Mouse (Mus musculus): ENCODE results near the gene Pacsin2. TPM values are rescaled to one million over a fixed set of nuclear protein-coding genes. Genes with fewer than 3 reads are reported as not detected.
"Not testable (repeated sequence)": the region's sequence is repeated elsewhere in the genome, so short reads cannot be mapped to it uniquely, and the experiment has no call there.

Gene Pacsin2
- total and polyA plus RNA-seq, 2 experiments: 29.1 to 34.0 TPM

- no peak for TF ChIP-seq POLR2A (IDR thresholded peaks at IDR 0.05; ENCODE audit: extremely low read depth, insufficient read depth, low read length)
- TF ChIP-seq CTCF (IDR thresholded peaks at IDR 0.05; ENCODE audit: low read depth, low read length): no peak
- no peaks in the 10 kb centered on the region for H3K27me3 ChIP-seq (ENCODE audit: control insufficient read depth, insufficient read depth, low read length)
- H3K27ac ChIP-seq (replicated peaks; ENCODE audit: insufficient read depth, low read depth, low read length): no peak overlapping the region
- H3K79me2 ChIP-seq (ENCODE audit: control insufficient read depth, insufficient read depth, low read length): peaks cover 44% of the 10 kb centered on the region; the same call in 1 of the 2 replicates
- H3K4me1 ChIP-seq (ENCODE audit: control insufficient read depth, insufficient read depth, low read length): peaks cover 4% of the 10 kb centered on the region
- DNase-seq (ENCODE audit: extremely low read depth, low read depth, low spot score): no peak
- no peak overlapping the region for H3K4me3 ChIP-seq (ENCODE audit: insufficient read depth, low read depth, low read length)
- no peak overlapping the region for H3K9ac ChIP-seq (ENCODE audit: low read depth, low read length)
- no peaks in the 10 kb centered on the region for H3K36me3 ChIP-seq (ENCODE audit: control insufficient read depth, insufficient read depth, low read length)
- 95% methylated on average over 5 of the region's 5 CpGs for WGBS
Measured at GRCm38 (mm10) chr15:83407502-83407901, 56.9 kb downstream of the Pacsin2 start.

GRCm38 (mm10) chr15:83405866-83406265 is 58.5 kb downstream of the Pacsin2 start:
- not testable (repeated sequence) for DNase-seq (ENCODE audit: extremely low read depth, low read depth, low spot score); H3K36me3 ChIP-seq (ENCODE audit: control insufficient read depth, insufficient read depth, low read length); H3K27me3 ChIP-seq (ENCODE audit: control insufficient read depth, insufficient read depth, low read length); H3K4me3 ChIP-seq (ENCODE audit: insufficient read depth, low read depth, low read length); H3K27ac ChIP-seq (replicated peaks; ENCODE audit: insufficient read depth, low read depth, low read length); H3K4me1 ChIP-seq (ENCODE audit: control insufficient read depth, insufficient read depth, low read length); H3K9ac ChIP-seq (ENCODE audit: low read depth, low read length)
- peaks cover 37% of the 10 kb centered on the region; the same call in 1 of the 2 replicates for H3K79me2 ChIP-seq (ENCODE audit: control insufficient read depth, insufficient read depth, low read length)
- WGBS: 94% methylated on average over 18 of the region's 40 CpGs

GRCm38 (mm10) chr15:83404008-83404407 is 60.4 kb downstream of the Pacsin2 start:
- no peak overlapping the region for H3K4me3 ChIP-seq (ENCODE audit: insufficient read depth, low read depth, low read length)
- no peak overlapping the region for H3K27ac ChIP-seq (replicated peaks; ENCODE audit: insufficient read depth, low read depth, low read length)
- DNase-seq (ENCODE audit: extremely low read depth, low read depth, low spot score): no peak
- no peaks in the 10 kb centered on the region for H3K27me3 ChIP-seq (ENCODE audit: control insufficient read depth, insufficient read depth, low read length)
- H3K4me1 ChIP-seq (ENCODE audit: control insufficient read depth, insufficient read depth, low read length): no peaks in the 10 kb centered on the region
- H3K9ac ChIP-seq (ENCODE audit: low read depth, low read length): no peak overlapping the region
- TF ChIP-seq CTCF (IDR thresholded peaks at IDR 0.05; ENCODE audit: low read depth, low read length): no peak
- WGBS: 83% methylated on average over 3 of the region's 3 CpGs
- H3K36me3 ChIP-seq (ENCODE audit: control insufficient read depth, insufficient read depth, low read length): no peaks in the 10 kb centered on the region; the same call in 1 of the 2 replicates
- H3K79me2 ChIP-seq (ENCODE audit: control insufficient read depth, insufficient read depth, low read length): peaks cover 27% of the 10 kb centered on the region; the same call in 1 of the 2 replicates

GRCm38 (mm10) chr15:83403016-83403415 is 61.4 kb downstream of the Pacsin2 start:
- TF ChIP-seq POLR2A (IDR thresholded peaks at IDR 0.05; ENCODE audit: extremely low read depth, insufficient read depth, low read length) (no peak), CTCF (IDR thresholded peaks at IDR 0.05; ENCODE audit: low read depth, low read length) (no peak)
- Histone ChIP-seq H3K79me2 (ENCODE audit: control insufficient read depth, insufficient read depth, low read length) (peaks cover 24% of the 10 kb centered on the region; the same call in 1 of the 2 replicates), H3K4me3 (ENCODE audit: insufficient read depth, low read depth, low read length) (no peak overlapping the region), H3K36me3 (ENCODE audit: control insufficient read depth, insufficient read depth, low read length) (no peaks in the 10 kb centered on the region; the same call in 1 of the 2 replicates), H3K27ac (replicated peaks; ENCODE audit: insufficient read depth, low read depth, low read length) (no peak overlapping the region), H3K9ac (ENCODE audit: low read depth, low read length) (no peak overlapping the region), H3K4me1 (ENCODE audit: control insufficient read depth, insufficient read depth, low read length) (no peaks in the 10 kb centered on the region), H3K27me3 (ENCODE audit: control insufficient read depth, insufficient read depth, low read length) (no peaks in the 10 kb centered on the region)
- WGBS: 92% methylated on average over 5 of the region's 5 CpGs
- no peak for DNase-seq (ENCODE audit: extremely low read depth, low read depth, low spot score)

- H3K79me2 ChIP-seq (ENCODE audit: control insufficient read depth, insufficient read depth, low read length): no peaks in the 10 kb centered on the region; the same call in 1 of the 2 replicates
- DNase-seq (ENCODE audit: extremely low read depth, low read depth, low spot score): no peak
- no peak overlapping the region for H3K9ac ChIP-seq (ENCODE audit: low read depth, low read length)
- no peak overlapping the region for H3K27ac ChIP-seq (replicated peaks; ENCODE audit: insufficient read depth, low read depth, low read length)
- H3K36me3 ChIP-seq (ENCODE audit: control insufficient read depth, insufficient read depth, low read length): peaks cover 22% of the 10 kb centered on the region
- H3K4me3 ChIP-seq (ENCODE audit: insufficient read depth, low read depth, low read length): no peak overlapping the region
- H3K27me3 ChIP-seq (ENCODE audit: control insufficient read depth, insufficient read depth, low read length): no peaks in the 10 kb centered on the region
- peak; percentile 9; the same call in 1 of the 2 replicates for TF ChIP-seq CTCF (IDR thresholded peaks at IDR 0.05; ENCODE audit: low read depth, low read length)
- no peak for TF ChIP-seq POLR2A (IDR thresholded peaks at IDR 0.05; ENCODE audit: extremely low read depth, insufficient read depth, low read length)
- no peaks in the 10 kb centered on the region for H3K4me1 ChIP-seq (ENCODE audit: control insufficient read depth, insufficient read depth, low read length)
- 89% methylated on average over 2 of the region's 2 CpGs for WGBS
Measured at GRCm38 (mm10) chr15:83392722-83393121, 71.7 kb downstream of the Pacsin2 start.

GRCm38 (mm10) chr15:83387911-83388310 is 76.5 kb downstream of the Pacsin2 start:
- no peak overlapping the region for H3K4me3 ChIP-seq (ENCODE audit: insufficient read depth, low read depth, low read length)
- H3K36me3 ChIP-seq (ENCODE audit: control insufficient read depth, insufficient read depth, low read length): peaks cover 50% of the 10 kb centered on the region
- TF ChIP-seq CTCF (IDR thresholded peaks at IDR 0.05; ENCODE audit: low read depth, low read length) (no peak), POLR2A (IDR thresholded peaks at IDR 0.05; ENCODE audit: extremely low read depth, insufficient read depth, low read length) (no peak)
- DNase-seq (ENCODE audit: extremely low read depth, low read depth, low spot score): no peak
- H3K9ac ChIP-seq (ENCODE audit: low read depth, low read length): no peak overlapping the region
- 90% methylated on average over 2 of the region's 2 CpGs for WGBS
- no peaks in the 10 kb centered on the region for H3K4me1 ChIP-seq (ENCODE audit: control insufficient read depth, insufficient read depth, low read length)
- H3K79me2 ChIP-seq (ENCODE audit: control insufficient read depth, insufficient read depth, low read length): no peaks in the 10 kb centered on the region
- no peaks in the 10 kb centered on the region for H3K27me3 ChIP-seq (ENCODE audit: control insufficient read depth, insufficient read depth, low read length)
- H3K27ac ChIP-seq (replicated peaks; ENCODE audit: insufficient read depth, low read depth, low read length): no peak overlapping the region
